Mouse (Mus musculus): ENCODE results near the gene Grhl1.

Grhl1 gene

DNA sequence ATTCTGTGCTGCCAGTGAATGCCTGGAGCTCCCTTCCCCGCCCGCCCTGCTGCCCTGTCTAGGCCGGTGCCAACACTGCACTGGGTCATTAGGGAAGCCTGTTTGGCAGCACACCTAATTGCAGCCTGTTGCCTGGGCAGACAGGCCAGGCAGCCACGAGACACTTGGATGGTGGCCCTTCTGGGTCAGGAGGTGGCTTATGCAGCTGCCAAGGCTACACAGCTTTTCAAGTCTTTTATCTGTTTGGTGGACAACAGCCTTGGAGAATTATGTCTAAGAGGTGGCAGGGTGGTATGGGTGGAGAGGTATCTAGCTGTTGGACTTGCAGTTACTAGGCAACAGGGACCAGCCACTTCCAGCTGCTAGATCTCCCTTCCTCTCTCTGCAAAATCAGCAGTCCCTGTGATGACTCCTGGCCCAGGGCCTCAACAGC, 70.3 kb downstream of the Grhl1 start:
- no peak for DNase-seq (ENCODE audit: low spot score)

DNA sequence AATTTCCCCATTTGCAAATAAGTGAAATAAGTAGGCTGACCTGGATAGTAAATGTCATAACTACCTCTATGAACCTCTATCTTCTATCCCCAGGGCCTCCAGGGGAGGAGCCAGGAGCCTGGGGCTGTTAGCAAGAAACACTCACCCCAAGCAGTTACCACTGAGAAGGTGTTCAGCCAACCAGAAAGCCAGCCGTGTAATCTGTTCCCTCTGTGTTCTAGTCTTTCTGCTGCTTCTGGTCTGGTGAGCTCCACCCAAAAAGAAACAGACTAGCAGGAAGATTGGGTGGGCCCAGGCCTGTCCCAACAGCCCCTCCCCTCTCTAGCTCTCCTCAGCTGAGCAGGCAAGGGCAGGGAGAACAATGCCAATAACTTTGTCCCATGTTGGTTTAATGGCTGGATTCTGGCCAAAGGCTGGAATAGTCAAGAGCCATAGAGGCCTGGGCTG, 72.1 kb downstream of the Grhl1 start:
- DNase-seq (ENCODE audit: low spot score) = no peak

DNA sequence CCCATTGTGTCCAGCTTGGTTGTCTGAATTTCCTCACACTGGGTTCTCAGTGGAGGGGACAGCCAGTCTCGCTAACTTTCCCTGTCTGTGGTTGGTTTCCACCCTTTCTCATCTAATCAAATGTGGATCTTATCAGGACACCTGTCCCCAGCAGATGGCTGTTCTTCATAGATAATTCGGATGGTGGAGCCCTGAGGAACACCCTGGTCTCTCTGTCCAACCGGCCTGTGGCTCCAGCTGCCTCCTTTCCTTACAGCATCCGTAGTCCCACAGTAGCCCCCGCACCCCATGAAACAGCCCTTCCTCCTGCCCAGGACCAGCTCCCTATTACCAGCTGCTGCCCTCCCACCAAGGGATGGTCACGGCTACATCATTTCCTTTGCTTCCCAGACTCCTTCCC, 73.8 kb downstream of the Grhl1 start:
- no peak for DNase-seq (ENCODE audit: low spot score)

DNA sequence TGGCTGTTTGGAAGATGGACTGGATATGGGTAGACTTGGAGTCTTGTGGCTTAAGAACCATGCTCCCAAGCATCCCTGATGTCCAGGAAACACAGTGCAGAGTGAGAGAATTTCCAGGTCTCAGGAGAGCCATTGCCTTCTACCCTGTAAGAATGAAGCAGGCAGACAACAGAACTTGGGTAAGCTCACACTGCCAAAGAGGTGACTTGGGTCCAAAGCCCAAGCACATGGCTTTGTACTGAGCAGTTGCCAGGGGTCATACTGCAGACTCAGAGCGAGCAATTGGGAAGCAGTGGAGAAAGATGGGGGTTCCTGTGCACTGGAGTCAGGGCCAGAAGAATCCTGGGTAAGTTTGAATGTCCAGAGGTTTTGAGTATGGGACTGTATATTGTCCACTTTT, 76.0 kb downstream of the Grhl1 start:
- no peak for DNase-seq (ENCODE audit: low spot score)

DNA sequence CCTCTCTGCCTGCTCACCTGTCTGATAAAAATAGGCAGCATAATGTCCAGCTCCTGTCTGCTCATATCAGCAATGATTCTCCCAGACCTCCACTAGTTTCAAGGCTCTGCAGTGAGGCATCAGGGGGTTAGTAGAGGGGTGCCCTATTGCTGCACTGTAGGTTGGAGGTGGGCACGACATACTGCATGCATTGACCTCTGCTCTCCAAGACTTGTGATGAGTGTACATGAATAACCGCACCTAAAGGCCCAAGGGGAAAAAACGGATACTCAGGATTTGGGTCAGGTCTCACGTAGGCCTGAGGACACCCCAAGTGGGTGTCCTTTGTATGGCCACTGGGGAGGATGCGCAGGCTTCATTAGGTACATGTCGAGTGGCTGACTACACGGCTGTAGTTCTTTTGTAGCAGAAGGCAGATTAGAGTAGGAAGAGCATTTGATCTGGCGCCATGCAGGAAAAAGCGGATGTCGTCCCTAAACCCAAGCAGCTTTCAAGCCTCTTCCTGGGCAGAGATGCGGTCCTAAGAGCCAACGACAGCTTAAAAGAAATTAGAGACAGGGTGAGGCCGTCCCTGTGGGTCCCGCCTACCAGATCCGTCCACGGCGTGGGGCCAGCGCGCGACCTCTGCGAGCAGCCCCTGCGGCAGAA, 78.5 kb downstream of the Grhl1 start:
- peak; percentile 14 for DNase-seq (ENCODE audit: low spot score)

DNA sequence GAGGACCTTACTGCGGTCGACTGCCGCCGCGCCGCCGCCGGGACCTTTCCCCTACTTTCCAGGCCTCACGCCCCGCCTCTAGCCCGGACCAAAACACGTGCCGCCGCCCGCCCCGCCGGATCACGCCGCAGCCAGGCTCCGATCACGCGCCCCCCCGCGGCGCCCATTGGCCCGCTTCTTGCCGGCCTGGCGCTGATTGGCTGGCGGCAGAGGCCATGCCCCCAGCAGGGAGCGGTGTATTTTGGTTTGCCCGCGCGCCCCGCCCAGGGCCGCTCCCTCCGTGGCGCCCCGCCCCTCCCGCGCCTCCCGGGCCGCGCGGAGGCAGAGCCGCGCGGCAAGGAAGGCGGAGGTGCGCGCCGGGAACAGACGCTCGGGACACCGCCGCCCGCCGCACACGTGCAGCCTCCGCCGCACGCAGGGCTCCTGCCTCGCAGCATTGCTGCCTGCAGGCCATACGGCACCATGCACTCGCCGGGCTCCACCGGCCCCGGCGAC, 79.0 kb downstream of the Grhl1 start, which contains the start of gene Klf11:
Gene Klf11 (plus strand): TSS at position 212 of the 495 bp plus-strand sequence.
- DNase-seq (ENCODE audit: low spot score) = peak; percentile 96

DNA sequence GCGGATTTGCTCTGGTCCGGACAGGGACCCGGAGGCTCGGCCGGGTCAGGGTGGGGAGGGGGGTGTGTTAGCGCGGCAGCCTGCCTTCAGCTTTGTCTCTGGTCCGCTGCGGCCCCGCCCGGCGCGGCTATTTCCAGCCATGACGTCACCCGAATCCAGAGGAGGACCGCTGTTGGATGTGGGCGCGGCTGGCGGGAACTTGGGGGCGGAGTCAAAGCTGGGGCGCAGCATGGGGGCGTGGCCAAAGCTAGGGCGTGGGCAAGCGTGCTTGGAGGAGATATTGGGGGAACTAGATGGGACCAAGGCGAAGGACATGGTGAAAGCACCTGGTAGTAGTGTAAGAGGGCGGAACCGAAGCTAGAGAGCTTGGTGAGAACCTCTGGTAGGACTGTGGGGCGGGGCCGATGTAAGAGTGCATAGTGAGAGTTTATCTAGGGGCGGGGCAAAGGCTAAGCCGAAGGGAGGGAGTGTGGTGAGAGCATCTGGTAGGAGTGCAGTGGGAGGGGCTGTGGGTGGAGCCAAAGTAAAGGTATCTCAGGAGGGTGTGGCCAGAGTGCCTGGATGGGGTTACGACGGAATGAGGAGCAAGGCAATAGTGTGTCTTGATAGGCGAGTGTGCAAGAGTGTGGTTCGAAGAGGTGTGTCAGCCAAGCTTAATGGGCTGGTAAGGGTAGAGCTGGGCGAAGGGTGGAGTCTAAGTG, 79.7 kb downstream of the Grhl1 start:
- peak; percentile 96 for DNase-seq (ENCODE audit: low spot score)

DNA sequence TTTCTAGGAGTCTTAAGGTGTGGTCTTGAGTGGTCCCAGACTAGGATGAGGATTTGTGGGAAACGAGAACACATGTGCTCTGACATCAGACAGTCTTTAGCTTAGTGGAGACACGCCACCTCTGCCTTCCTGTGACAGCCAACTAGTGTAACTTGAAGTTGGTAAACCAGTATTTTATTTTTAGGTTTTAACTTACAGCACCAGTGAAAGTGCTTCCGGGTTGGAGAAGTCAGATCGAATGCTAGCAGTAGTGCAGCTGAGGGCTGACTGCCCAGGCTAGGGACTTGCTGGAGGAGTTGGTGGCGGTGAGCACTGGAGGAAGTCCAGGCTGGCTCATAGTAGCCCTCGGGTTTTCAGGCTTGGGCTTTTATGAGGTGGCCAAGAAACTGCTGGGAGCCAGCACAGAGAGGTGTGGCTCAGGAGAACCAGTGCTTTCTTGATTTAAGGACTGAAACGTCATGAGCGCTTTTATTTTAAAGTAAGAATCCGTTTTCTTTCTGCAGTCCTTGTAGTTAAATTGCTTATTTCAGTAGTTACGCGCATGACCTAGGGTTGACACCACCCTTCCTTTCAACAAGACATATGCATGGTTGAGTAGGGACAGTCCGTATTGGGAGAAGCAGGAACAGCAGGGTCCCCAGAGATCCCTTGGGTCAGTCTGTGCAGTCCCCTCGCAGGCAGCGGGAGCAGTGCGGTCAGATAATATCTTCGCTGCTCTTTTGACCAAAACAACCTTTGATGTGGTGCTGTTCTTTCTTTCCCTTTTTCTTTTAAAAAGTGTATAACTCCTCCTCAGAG, 82.2 kb downstream of the Grhl1 start:
- no peak for DNase-seq (ENCODE audit: low spot score)

DNA sequence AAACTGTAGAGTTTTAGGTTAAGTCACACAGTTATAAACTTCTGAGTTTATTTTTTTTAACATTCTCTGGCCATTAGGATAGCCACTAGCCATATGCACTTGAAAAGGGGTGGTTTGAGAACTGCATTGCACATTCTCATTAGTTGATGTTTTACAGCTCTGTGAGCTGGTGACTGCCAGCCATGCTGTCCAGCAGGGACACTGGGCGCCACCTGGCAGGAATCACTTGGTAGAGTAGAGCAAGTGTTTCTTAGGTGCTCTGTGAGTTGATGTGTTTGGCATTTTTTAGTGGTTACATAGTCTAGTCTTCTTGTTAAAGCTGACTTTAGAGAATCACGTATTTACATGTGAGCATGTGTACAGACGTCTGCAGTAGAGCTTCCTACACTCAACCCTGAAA, 84.4 kb downstream of the Grhl1 start:
- DNase-seq (ENCODE audit: low spot score) = no peak

DNA sequence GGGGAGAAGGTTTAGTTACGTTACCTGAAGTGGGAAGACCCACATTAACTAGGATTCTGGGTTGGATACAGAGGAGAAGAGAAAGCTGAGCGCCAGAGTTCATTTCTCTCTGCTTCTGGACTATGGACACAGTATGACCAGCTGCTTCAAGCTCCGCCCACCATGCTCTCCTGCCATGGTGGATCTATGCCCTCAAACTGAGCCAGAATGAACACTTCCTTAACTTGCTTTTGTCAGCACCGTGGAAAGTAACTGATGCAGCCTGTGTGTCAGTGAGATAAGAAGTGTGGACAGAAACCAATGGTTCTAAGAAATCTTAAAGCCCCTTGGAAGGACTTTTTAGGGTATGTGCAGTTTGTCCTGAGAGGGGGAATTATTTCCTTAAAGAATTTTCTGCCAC, 86.9 kb downstream of the Grhl1 start:
- DNase-seq (ENCODE audit: low spot score) = no peak

DNA sequence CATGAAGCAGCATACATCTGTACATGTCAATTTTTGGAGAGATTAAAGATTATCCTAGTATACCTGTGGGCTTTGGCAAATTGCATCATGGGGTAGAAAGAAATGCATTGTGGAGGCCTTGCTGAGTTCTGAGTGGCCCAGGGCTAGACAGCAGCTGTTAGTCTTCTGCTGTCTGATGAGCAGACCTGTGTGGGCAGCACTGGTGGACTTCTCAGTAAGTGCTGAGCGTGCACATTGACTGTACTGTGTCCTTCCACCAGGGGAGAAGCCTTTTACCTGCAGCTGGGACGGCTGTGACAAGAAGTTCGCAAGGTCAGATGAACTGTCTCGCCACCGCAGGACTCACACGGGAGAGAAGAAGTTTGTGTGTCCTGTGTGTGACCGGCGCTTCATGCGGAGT, 87.8 kb downstream of the Grhl1 start:
- DNase-seq (ENCODE audit: low spot score) = no peak

DNA sequence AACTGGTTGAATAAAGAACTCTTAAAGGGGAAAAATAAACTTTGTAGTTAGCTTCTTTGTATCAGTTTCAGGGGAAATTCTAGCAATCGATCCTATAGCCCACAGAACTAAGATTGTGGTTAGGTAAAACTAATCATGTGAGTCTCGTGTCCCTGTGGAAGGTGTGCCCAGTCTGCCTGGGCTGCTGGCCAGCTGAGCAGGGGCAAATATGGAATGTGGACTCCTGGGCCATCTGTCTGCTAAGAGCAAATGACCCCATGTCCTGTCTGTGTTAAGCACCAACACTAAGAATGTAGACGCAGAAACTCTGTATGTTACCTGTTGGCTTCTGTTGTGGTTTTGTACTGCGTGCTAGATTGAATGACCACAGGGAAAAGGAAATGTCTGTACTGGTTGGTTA, 89.0 kb downstream of the Grhl1 start:
- no peak for DNase-seq (ENCODE audit: low spot score)

DNA sequence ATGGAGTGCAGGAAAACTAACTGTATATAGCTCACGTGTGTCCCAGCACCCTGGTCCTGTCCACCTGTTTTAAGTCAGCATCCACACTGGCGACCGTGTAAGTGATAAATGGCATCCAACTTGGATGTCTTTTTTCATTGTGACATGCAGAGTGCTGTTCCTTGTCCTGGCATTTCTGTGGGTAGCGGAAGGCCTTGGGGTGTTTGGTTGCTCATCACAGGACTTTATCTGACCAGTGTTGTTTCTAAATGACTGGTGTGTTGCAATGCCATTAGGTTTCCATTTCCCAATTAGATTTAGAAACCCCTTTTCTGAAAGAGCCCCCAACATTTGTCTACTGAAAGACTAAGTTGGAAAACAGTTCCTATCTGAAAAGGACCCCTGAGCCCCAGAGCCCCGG, 90.0 kb downstream of the Grhl1 start:
- DNase-seq (ENCODE audit: low spot score) = no peak
